8 mouse cellular contexts compared by ENCODE assay signal in genomic region chr5:52783251-52783620, GRCm38 (mm10). TPM values are rescaled to one million over a fixed set of nuclear protein-coding genes. Genes with fewer than 3 reads are reported as not detected.
DNase-seq lines count a peak whose midpoint lies in the region; ATAC-seq and TF ChIP-seq lines count a peak whose summit lies in the region.

No protein-coding gene starts in this region.

- TF ChIP-seq POLR2A in myocyte (IDR thresholded peaks at IDR 0.05; ENCODE audit: insufficient read length, low read depth): no peak

- no peaks in the 10 kb centered on the region for H3K27me3 ChIP-seq in embryonic facial prominence, embryonic 10.5 days (replicated peaks; ENCODE audit: low read depth, poor library complexity, severe bottlenecking)
- no peaks in the 10 kb centered on the region for H3K27me3 ChIP-seq in intestine, embryonic 14.5 days (replicated peaks; ENCODE audit: control insufficient read depth, insufficient read depth, low read length)
- H3K27me3 ChIP-seq in myocyte (ENCODE audit: control insufficient read depth, insufficient read depth, insufficient read length): no peaks in the 10 kb centered on the region

- H3ac ChIP-seq in myocyte (ENCODE audit: control insufficient read depth, insufficient read length): peak overlapping the region; percentile 76

- H3K27ac ChIP-seq in left cerebral cortex, adult 2 months: peak overlapping the region; percentile 89
- peak overlapping the region; percentile 94 for H3K27ac ChIP-seq in embryonic facial prominence, embryonic 10.5 days (replicated peaks)
- peak overlapping the region; percentile 54; the same call in 1 of the 2 replicates for H3K27ac ChIP-seq in intestine, embryonic 14.5 days (ENCODE audit: low read depth)

- peak overlapping the region; percentile 72 for H3K4me2 ChIP-seq in intestine, embryonic 14.5 days (ENCODE audit: low read length)
- peak overlapping the region; percentile 66 for H3K4me2 ChIP-seq in myocyte (ENCODE audit: low read depth)

- peak; percentile 56 for ATAC-seq in intestine, embryonic 14.5 days (replicated peaks; ENCODE audit: low FRiP score, low TSS enrichment, low read depth)

- intact Hi-C loops in left cerebral cortex, adult 2 months (cut with DNase I): loop anchor here (2.0 kb wide), 1 partner anchor 114 kb away; the partner anchor contains the start of gene Sepsecs
- intact Hi-C loops in left cerebral cortex, postnatal 25 days (cut with DNase I): loop anchor here (1.0 to 5.0 kb wide), 2 partner anchors 49 to 114 kb away; partner anchors contain the start of genes Anapc4 and Sepsecs

- DNase-seq in left cerebral cortex, adult 2 months (ENCODE audit: extremely low spot score in 1 of 2, low spot score in 2 of 2): no peak
- DNase-seq in left cerebral cortex, postnatal 25 days (ENCODE audit: low spot score in 2 of 2): no peak
- no peak for DNase-seq in embryonic facial prominence, embryonic 10.5 days (ENCODE audit: low spot score)
- no peak for DNase-seq in intestine, embryonic 14.5 days (ENCODE audit: low spot score)
- DNase-seq in layer of hippocampus, postnatal 10 days (ENCODE audit: low spot score in 2 of 2): no peak
- no peak for DNase-seq in layer of hippocampus, adult 18-20 months (ENCODE audit: low spot score in 2 of 2)
- no peak for DNase-seq in kidney, adult 11 months

- no peak for TF ChIP-seq CTCF in left cerebral cortex, adult 2 months (IDR thresholded peaks at IDR 0.05)

- H3K9ac ChIP-seq in intestine, embryonic 14.5 days (ENCODE audit: low read length): peak overlapping the region; percentile 52

- peaks cover 3% of the 10 kb centered on the region; the same call in 1 of the 2 replicates for H3K4me1 ChIP-seq in embryonic facial prominence, embryonic 10.5 days
- H3K4me1 ChIP-seq in intestine, embryonic 14.5 days (replicated peaks; ENCODE audit: control insufficient read depth, insufficient read depth, low read length): no peaks in the 10 kb centered on the region; the same call in 1 of the 2 replicates

- peak overlapping the region; percentile 83 for H3K4me3 ChIP-seq in left cerebral cortex, adult 2 months
- H3K4me3 ChIP-seq in embryonic facial prominence, embryonic 10.5 days: peak overlapping the region; percentile 84
- peak overlapping the region; percentile 67 for H3K4me3 ChIP-seq in intestine, embryonic 14.5 days (ENCODE audit: low read depth, low read length)
- H3K4me3 ChIP-seq in myocyte: peak overlapping the region; percentile 38

- peaks cover 15% of the 10 kb centered on the region for H3K79me2 ChIP-seq in myocyte (ENCODE audit: control insufficient read depth, insufficient read depth)

- WGBS in embryonic facial prominence, embryonic 10.5 days: under 1% methylated on average over 9 of the region's 9 CpGs
- under 1% methylated on average over 9 of the region's 9 CpGs for WGBS in intestine, embryonic 14.5 days

- no peaks in the 10 kb centered on the region for H3K9me3 ChIP-seq in embryonic facial prominence, embryonic 10.5 days
- no peaks in the 10 kb centered on the region for H3K9me3 ChIP-seq in intestine, embryonic 14.5 days (ENCODE audit: control insufficient read depth, low read length)

- H3K36me3 ChIP-seq in embryonic facial prominence, embryonic 10.5 days (replicated peaks): peaks cover 20% of the 10 kb centered on the region
- H3K36me3 ChIP-seq in intestine, embryonic 14.5 days (ENCODE audit: control insufficient read depth, insufficient read depth, low read length): peaks cover 15% of the 10 kb centered on the region; the same call in 1 of the 2 replicates
- no peaks in the 10 kb centered on the region for H3K36me3 ChIP-seq in myocyte (ENCODE audit: control insufficient read depth, insufficient read depth)

TF ChIP-seq in myocyte, 11 proteins besides CTCF, POLR2A, EP300 and RAD21:
- no peak for TF ChIP-seq USF1 (IDR thresholded peaks at IDR 0.05; ENCODE audit: low read depth)
- TF ChIP-seq MYOD1 (IDR thresholded peaks at IDR 0.05; ENCODE audit: control insufficient read depth in 1 of 3, insufficient read length in 2 of 3, low read depth in 2 of 3): no peak
- TF ChIP-seq E2F4 (IDR thresholded peaks at IDR 0.05; ENCODE audit: insufficient read depth): no peak
- no peak for TF ChIP-seq TCF3 (IDR thresholded peaks at IDR 0.05; ENCODE audit: insufficient read length, low read depth)
- TF ChIP-seq SRF (IDR thresholded peaks at IDR 0.05; ENCODE audit: control insufficient read depth, insufficient read length, low read depth): no peak
- TF ChIP-seq CEBPB (IDR thresholded peaks at IDR 0.05; ENCODE audit: insufficient read depth, poor library complexity, severe bottlenecking): no peak
TF ChIP-seq in myocyte: peak in this region for 0.

RNA-seq across cellular contexts. Expression of gene Zcchc4, which starts 8.0 kb away (rescaled TPM):
- 10 to 100 TPM in 1 of 2 experiments, 1 to 10 TPM in 1; 9.0 to 10.4 TPM for total RNA-seq in left cerebral cortex, adult 2 months (2021)
- total RNA-seq in left cerebral cortex, postnatal 25 days (2021): 1 to 10 TPM; 8.2 to 8.8 TPM
- polyA plus RNA-seq in embryonic facial prominence, embryonic 10.5 days (2016; fragmentation: Nextera tagmentation; extraction: Ambion mirVana): 21.1 and 22.6 TPM in 2 replicates
- polyA plus RNA-seq in intestine, embryonic 14.5 days (2014; fragmentation: Nextera tagmentation; extraction: Ambion mirVana): 13.6 and 17.6 TPM in 2 replicates
- 5.3 TPM for polyA plus RNA-seq in myocyte (2012; fragmentation: generic; extraction: Trizol)
- total RNA-seq in layer of hippocampus, postnatal 10 days (2021): 1 to 10 TPM; 9.4 to 9.8 TPM
- total RNA-seq in layer of hippocampus, adult 18-20 months (2021): 10 to 100 TPM in 1 of 2 experiments, 1 to 10 TPM in 1; 8.8 to 10.1 TPM

RNA-seq across cellular contexts. Expression of gene Pi4k2b, which starts 41.9 kb away (rescaled TPM):
- 1 to 10 TPM; 1.0 to 1.9 TPM for total RNA-seq in left cerebral cortex, adult 2 months (2021)
- 1 to 10 TPM; 1.5 to 2.4 TPM for total RNA-seq in left cerebral cortex, postnatal 25 days (2021)
- polyA plus RNA-seq in embryonic facial prominence, embryonic 10.5 days (2016; fragmentation: Nextera tagmentation; extraction: Ambion mirVana): 16.5 and 17.4 TPM in 2 replicates
- polyA plus RNA-seq in intestine, embryonic 14.5 days (2014; fragmentation: Nextera tagmentation; extraction: Ambion mirVana): 18.8 and 21.5 TPM in 2 replicates
- 8.8 TPM for polyA plus RNA-seq in myocyte (2012; fragmentation: generic; extraction: Trizol)
- total RNA-seq in layer of hippocampus, postnatal 10 days (2021): 1 to 10 TPM; 3.0 to 4.9 TPM
- 1 to 10 TPM; 2.3 to 2.9 TPM for total RNA-seq in layer of hippocampus, adult 18-20 months (2021)

RNA-seq across cellular contexts. Expression of gene Anapc4, which starts 50.6 kb away (rescaled TPM):
- total RNA-seq in left cerebral cortex, adult 2 months (2021): 10 to 100 TPM; 69.3 to 71.6 TPM
- total RNA-seq in left cerebral cortex, postnatal 25 days (2021): 10 to 100 TPM; 64.9 to 65.5 TPM
- polyA plus RNA-seq in embryonic facial prominence, embryonic 10.5 days (2016; fragmentation: Nextera tagmentation; extraction: Ambion mirVana): 124 and 125 TPM in 2 replicates
- polyA plus RNA-seq in intestine, embryonic 14.5 days (2014; fragmentation: Nextera tagmentation; extraction: Ambion mirVana): 92.1 and 102 TPM in 2 replicates
- 32.2 TPM for polyA plus RNA-seq in myocyte (2012; fragmentation: generic; extraction: Trizol)
- 10 to 100 TPM; 90.7 to 92.6 TPM for total RNA-seq in layer of hippocampus, postnatal 10 days (2021)
- 10 to 100 TPM; 68.2 to 68.8 TPM for total RNA-seq in layer of hippocampus, adult 18-20 months (2021)
